Mouse (Mus musculus) forebrain, postnatal 0 days (tissue): ENCODE results near the gene Tenm3. TPM values are rescaled to one million over a fixed set of nuclear protein-coding genes. Genes with fewer than 3 reads are reported as not detected.
A peak's percentile ranks its signal among the peaks of the same experiment; 100 is the strongest.

Source experiments
- ATAC-seq: fragments of 200-750 bp; cut with Nextera tagmentation; 2 replicates; pipeline ENCODE4 v1.8.0; 2017; ENCODE audit warnings: mild to moderate bottlenecking, moderate library complexity
- DNase-seq: peaks from one replicate; pipeline ENCODE4 v3.0.0-alpha.2; 2015
- H3K27ac ChIP-seq: fragments of 300-500 bp; sonication (generic); 2 replicates; pipeline ENCODE4 v1.5.1; 2014; ENCODE audit warnings: low read depth, mild to moderate bottlenecking, antibody characterized with exemption, low read length, moderate library complexity, mixed read lengths
- H3K27me3 ChIP-seq: fragments of 300-500 bp; sonication (generic); 2 replicates; pipeline ENCODE4 v1.6.1; 2014; ENCODE audit warnings: mild to moderate bottlenecking, low read length, mixed read lengths; ENCODE audit not compliant: insufficient read depth
- H3K36me3 ChIP-seq: fragments of 300-500 bp; sonication (generic); 2 replicates; pipeline ENCODE4 v1.6.1; 2014; ENCODE audit warnings: mild to moderate bottlenecking, moderate library complexity; ENCODE audit not compliant: insufficient read depth
- H3K4me1 ChIP-seq: fragments of 300-500 bp; sonication (generic); 2 replicates; pipeline ENCODE4 v1.6.1; 2014; ENCODE audit warnings: antibody characterized with exemption; ENCODE audit not compliant: insufficient read depth
- H3K4me2 ChIP-seq: fragments of 300-500 bp; sonication (generic); 2 replicates; pipeline ENCODE4 v1.6.1; 2014; ENCODE audit warnings: low read depth, mild to moderate bottlenecking, moderate library complexity
- H3K4me3 ChIP-seq: fragments of 300-500 bp; sonication (generic); 2 replicates; pipeline ENCODE4 v1.5.1; 2014; ENCODE audit warnings: low read depth, low read length, mixed read lengths
- H3K9ac ChIP-seq: fragments of 300-500 bp; sonication (generic); 2 replicates; pipeline ENCODE4 v1.6.1; 2014; ENCODE audit warnings: mild to moderate bottlenecking
- H3K9me3 ChIP-seq: fragments of 300-500 bp; sonication (generic); 2 replicates; pipeline ENCODE4 v1.6.1; 2016; ENCODE audit warnings: low read length
- CTCF ChIP-seq: sonication (generic); IDR thresholded peaks from 2 replicates; pipeline ENCODE4 v1.5.1; 2016; ENCODE audit warnings: antibody characterized with exemption, control low read depth, low read depth
- WGBS: fragments of 180-500 bp; shearing (Covaris S2); extraction: QIAGEN DNeasy Blood & Tissue Kit; methylation state at CpG from one replicate; pipeline ENCODE4 v1.1.7; 2014; 5-methylcytosine and 5-hydroxymethylcytosine counted together
- polyA plus RNA-seq: library from polyadenylated mRNA; unstranded; fragments of >200 nt; fragmentation: Nextera tagmentation; extraction: Ambion mirVana; gene quantifications from 2 replicates; pipeline ENCODE4 v1.2.1, GENCODE M21; 2015
- total RNA-seq: library from RNA; depleted of rRNA; stranded (reverse); fragments of >200 nt; gene quantifications from 2 replicates; pipeline ENCODE4 v1.2.3, GENCODE M21; 2014

Gene Tenm3
- total and polyA plus RNA-seq, 2 experiments from 2014 or later, result 21.6 to 111 TPM

DNA sequence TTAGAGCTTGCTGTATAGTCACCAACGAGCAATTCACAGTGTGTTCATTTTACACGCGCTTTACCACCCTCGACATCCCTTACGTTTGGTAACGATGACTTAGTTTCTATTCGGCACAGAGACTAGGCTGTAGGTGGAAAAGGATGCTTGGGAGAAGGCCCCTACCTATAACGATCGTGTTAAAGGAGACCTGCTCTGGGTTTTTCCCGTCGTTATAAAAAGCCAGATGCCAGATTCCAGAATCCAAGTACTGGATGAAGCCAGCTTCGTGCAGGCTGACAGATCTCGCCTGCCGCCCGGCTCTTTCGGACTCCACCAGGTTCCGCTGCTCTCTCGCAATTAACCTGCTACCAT is 500.7 kb downstream of the Tenm3 start:
- Histone ChIP-seq H3K4me3 (no peak overlapping the region), H3K27me3 (no peaks in the 10 kb centered on the region), H3K4me1 (no peaks in the 10 kb centered on the region), H3K27ac (no peak overlapping the region), H3K4me2 (no peak overlapping the region), H3K9ac (no peak overlapping the region), H3K36me3 (no peaks in the 10 kb centered on the region), H3K9me3 (no peaks in the 10 kb centered on the region)
- ATAC-seq, result no peak; the same call in 1 of the 2 replicates
- WGBS, result 65% methylated on average over 18 of the region's 18 CpGs
- no peak for DNase-seq
- TF ChIP-seq CTCF, result no peak

DNA sequence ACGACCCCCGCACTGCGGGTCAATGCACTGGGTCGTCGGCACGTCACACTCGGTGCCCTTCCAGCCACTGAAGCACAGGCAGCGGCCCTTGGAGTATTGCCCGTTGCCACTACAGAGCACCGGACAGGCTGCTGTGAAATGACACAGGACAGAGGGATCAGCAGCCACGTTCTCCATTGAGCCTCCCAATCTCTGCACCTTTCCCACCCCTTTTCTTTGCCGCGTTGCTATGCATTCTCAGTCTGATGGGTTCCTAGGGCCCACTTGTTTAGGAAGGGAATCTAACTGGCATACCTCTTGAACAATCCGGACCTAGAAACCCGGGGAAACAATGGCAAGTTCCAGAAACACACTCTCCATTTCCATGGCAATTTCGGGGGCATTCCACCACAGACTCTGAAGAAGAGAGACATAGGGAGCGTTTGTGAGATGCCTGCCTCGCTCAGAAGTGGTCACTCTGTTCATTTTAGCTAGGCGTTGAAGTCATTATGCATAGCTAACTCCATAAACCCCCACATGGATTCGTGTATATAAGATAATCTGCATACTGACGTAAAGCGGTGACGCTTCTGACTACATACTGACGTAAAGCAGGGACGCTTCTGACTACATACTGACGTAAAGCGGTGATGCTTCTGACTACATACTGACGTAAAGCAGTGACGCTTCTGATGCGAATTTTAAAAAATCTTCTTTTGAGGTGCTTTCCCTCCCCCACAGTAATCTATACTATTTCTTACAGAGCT is 501.3 kb downstream of the Tenm3 start:
- H3K4me3 ChIP-seq, result peak overlapping the region; percentile 9; the same call in 1 of the 2 replicates
- no peaks in the 10 kb centered on the region for H3K36me3 ChIP-seq
- 52% methylated on average over 30 of the region's 30 CpGs for WGBS
- no peaks in the 10 kb centered on the region for H3K9me3 ChIP-seq
- ATAC-seq, result peak; percentile 54
- no peaks in the 10 kb centered on the region for H3K27me3 ChIP-seq
- peak overlapping the region; percentile 37 for H3K4me2 ChIP-seq
- no peak overlapping the region for H3K27ac ChIP-seq
- H3K9ac ChIP-seq, result peak overlapping the region; percentile 3; the same call in 1 of the 2 replicates
- DNase-seq, result peak; percentile 30
- H3K4me1 ChIP-seq, result no peaks in the 10 kb centered on the region
- TF ChIP-seq CTCF, result no peak

DNA sequence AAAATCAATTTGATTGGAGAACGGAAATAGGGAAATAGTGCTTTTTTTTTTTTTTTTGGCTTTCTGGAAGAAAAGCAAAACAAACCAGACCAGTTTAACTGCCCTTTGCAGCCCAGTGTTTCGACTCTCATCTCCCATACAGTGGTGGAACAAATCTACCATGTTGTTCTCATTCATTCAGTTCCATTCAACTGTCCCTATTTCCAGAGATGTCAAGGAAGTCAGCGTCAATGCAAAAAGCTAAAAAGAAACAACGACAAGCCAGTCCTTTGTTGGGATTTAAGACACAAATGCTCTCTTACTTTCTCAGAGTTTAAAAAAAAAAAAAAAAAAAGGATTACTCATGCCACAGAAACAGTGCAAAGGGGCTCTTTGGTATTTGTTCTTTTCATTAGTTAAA is 502.1 kb downstream of the Tenm3 start:
- Histone ChIP-seq H3K27me3 (no peaks in the 10 kb centered on the region), H3K9me3 (no peaks in the 10 kb centered on the region), H3K27ac (no peak overlapping the region), H3K36me3 (no peaks in the 10 kb centered on the region), H3K4me3 (no peak overlapping the region), H3K9ac (no peak overlapping the region), H3K4me1 (no peaks in the 10 kb centered on the region), H3K4me2 (no peak overlapping the region)
- WGBS, result 36% methylated on average over 4 of the region's 4 CpGs
- TF ChIP-seq CTCF, result no peak
- DNase-seq (no peak), ATAC-seq (no peak)

DNA sequence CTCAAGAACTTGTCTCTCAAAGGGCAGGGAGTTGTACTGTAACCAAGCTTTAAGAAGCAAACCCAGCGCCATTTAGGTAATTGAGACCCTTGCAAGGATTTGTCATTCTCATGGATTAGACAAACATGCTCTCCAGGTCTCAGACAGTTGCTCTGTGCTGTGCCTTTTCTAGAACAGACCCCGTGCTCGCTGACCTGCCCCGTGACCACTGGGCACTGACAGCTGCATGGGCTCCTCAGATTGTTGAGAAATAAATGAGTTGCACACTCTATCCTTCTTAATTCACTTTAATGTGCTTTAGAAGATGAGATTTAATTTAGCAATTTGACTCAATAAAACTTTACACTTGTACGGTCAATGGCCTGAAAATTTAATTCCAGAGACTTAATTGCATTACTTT is 502.5 kb downstream of the Tenm3 start:
- no peak overlapping the region for H3K27ac ChIP-seq
- H3K36me3 ChIP-seq, result no peaks in the 10 kb centered on the region
- H3K27me3 ChIP-seq, result no peaks in the 10 kb centered on the region
- H3K4me2 ChIP-seq, result no peak overlapping the region
- H3K4me3 ChIP-seq, result no peak overlapping the region
- ATAC-seq (no peak), DNase-seq (no peak)
- no peaks in the 10 kb centered on the region for H3K9me3 ChIP-seq
- no peak overlapping the region for H3K9ac ChIP-seq
- WGBS, result 86% methylated on average over 5 of the region's 5 CpGs
- TF ChIP-seq CTCF, result no peak
- H3K4me1 ChIP-seq, result no peaks in the 10 kb centered on the region

DNA sequence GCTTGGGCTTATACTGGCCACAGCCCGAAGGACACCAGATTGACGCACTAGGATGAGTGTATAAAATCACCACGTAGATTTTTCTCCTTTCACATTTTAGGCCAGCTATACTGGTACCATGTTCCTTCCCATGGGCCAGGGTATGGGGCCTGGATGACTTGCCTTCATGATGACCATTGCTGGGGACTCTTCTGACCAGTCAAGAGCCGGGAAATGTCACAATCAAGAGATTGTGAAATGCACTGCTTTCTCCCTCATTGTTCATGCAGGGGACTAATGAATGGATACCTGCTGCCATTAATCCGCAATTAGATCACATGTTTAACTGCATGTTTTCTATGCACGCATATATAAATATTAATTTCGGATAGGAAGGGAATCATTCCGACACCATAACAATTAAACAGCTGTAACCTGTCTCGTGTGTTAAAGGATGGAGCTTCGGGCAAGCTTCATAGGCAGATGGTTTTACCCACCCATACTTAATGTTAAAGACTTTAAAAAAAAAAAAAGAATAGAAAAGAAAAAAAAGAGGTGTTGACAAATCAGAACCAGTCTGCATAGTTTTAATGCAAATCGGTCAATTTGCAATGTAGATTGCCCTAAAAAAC is 521.0 kb downstream of the Tenm3 start:
- DNase-seq, result no peak
- H3K27ac ChIP-seq, result peak overlapping the region; percentile 58; the same call in 1 of the 2 replicates
- 41% methylated on average over 11 of the region's 11 CpGs for WGBS
- H3K4me2 ChIP-seq, result no peak overlapping the region
- H3K4me1 ChIP-seq, result no peaks in the 10 kb centered on the region
- no peaks in the 10 kb centered on the region for H3K9me3 ChIP-seq
- H3K27me3 ChIP-seq, result no peaks in the 10 kb centered on the region
- no peak overlapping the region for H3K4me3 ChIP-seq
- no peaks in the 10 kb centered on the region for H3K36me3 ChIP-seq
- no peak for TF ChIP-seq CTCF
- ATAC-seq, result peak; percentile 5; the same call in 1 of the 2 replicates
- H3K9ac ChIP-seq, result no peak overlapping the region

DNA sequence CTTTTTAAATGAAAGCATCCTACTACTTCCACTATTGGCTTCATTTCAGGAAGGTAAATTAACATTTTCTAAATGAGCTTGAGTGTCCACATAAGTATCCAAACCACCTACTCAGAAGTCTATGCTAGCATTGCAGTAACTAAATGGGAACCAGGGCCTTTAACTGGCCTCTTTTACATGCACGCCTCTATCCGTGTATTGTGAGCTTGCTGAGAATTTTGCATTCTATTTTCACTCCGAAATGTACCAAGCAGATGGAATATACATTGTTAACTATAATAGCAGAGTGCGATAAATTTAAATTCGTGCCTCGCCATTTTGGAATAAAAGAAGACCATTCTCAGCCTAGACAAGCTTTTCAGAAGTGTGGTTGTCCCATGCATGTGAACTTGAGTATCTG is 521.5 kb downstream of the Tenm3 start:
- ATAC-seq, result peak; percentile 27; the same call in 1 of the 2 replicates
- Histone ChIP-seq H3K9me3 (no peaks in the 10 kb centered on the region), H3K4me1 (no peaks in the 10 kb centered on the region), H3K27me3 (no peaks in the 10 kb centered on the region), H3K27ac (peak overlapping the region; percentile 58; the same call in 1 of the 2 replicates), H3K4me2 (no peak overlapping the region), H3K36me3 (no peaks in the 10 kb centered on the region), H3K4me3 (no peak overlapping the region), H3K9ac (no peak overlapping the region)
- TF ChIP-seq CTCF, result no peak
- no peak for DNase-seq
- 73% methylated on average over 6 of the region's 6 CpGs for WGBS

DNA sequence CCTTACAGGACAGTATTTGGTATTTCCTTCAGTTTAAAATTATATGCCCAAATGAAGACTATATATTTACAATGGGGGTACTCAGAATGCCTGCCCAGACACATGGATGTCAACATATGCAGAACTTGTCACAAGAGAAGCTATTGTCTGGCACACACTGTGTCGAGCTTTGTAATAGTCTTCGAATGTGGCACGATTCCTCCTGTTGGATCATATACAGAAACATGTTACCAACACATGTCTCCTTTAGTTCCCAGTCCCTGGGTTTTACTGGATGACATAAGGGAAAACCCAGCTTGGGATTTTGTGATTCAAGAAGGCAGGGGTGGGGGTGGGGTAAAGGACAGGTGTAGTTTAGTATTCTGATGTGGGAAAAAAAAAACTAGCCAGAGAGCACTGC is 524.1 kb downstream of the Tenm3 start:
- Histone ChIP-seq H3K9ac (no peak overlapping the region), H3K27me3 (no peaks in the 10 kb centered on the region), H3K4me1 (no peaks in the 10 kb centered on the region), H3K4me2 (no peak overlapping the region), H3K27ac (no peak overlapping the region), H3K36me3 (no peaks in the 10 kb centered on the region), H3K9me3 (no peaks in the 10 kb centered on the region), H3K4me3 (no peak overlapping the region)
- ATAC-seq, result peak; percentile 76
- TF ChIP-seq CTCF, result no peak
- peak; percentile 74 for DNase-seq
- 58% methylated on average over 3 of the region's 3 CpGs for WGBS
